Mouse (Mus musculus) hindbrain, embryonic 15.5 days (tissue): Measurements from ENCODE around the gene Tmem86a. TPM values are rescaled to one million over a fixed set of nuclear protein-coding genes. Genes with fewer than 3 reads are reported as not detected.

ENCODE experiments used
- ATAC-seq: fragments of 200-750 bp; cut with Nextera tagmentation; 2 replicates; pipeline ENCODE4 v1.8.0; 2017; ENCODE audit warnings: low read depth, moderate number of reproducible peaks, moderate TSS enrichment; ENCODE audit not compliant: low FRiP score
- H3K27ac ChIP-seq: fragments of 300-500 bp; sonication (generic); replicated peaks from 2 replicates; pipeline ENCODE4 v1.5.1; 2015; ENCODE audit warnings: mild to moderate bottlenecking, inconsistent platforms
- H3K27me3 ChIP-seq: fragments of 300-500 bp; sonication (generic); 2 replicates; pipeline ENCODE4 v1.6.1; 2015; ENCODE audit warnings: control low read depth, inconsistent platforms
- H3K36me3 ChIP-seq: fragments of 300-500 bp; sonication (generic); 2 replicates; pipeline ENCODE4 v1.6.1; 2015; ENCODE audit warnings: control low read depth, inconsistent platforms
- H3K4me1 ChIP-seq: fragments of 300-500 bp; sonication (generic); replicated peaks from 2 replicates; pipeline ENCODE4 v1.6.1; 2015; ENCODE audit warnings: control low read depth, inconsistent platforms
- H3K4me2 ChIP-seq: fragments of 300-500 bp; sonication (generic); 2 replicates; pipeline ENCODE4 v1.6.1; 2015; ENCODE audit warnings: moderate library complexity, mild to moderate bottlenecking, inconsistent platforms
- H3K4me3 ChIP-seq: fragments of 300-500 bp; sonication (generic); 2 replicates; pipeline ENCODE4 v1.5.1; 2015; ENCODE audit warnings: mild to moderate bottlenecking, inconsistent platforms
- H3K9ac ChIP-seq: fragments of 300-500 bp; sonication (generic); 2 replicates; pipeline ENCODE4 v1.6.1; 2015; ENCODE audit warnings: inconsistent platforms
- H3K9me3 ChIP-seq: fragments of 300-500 bp; sonication (generic); 2 replicates; pipeline ENCODE4 v1.6.1; 2016; ENCODE audit warnings: control low read depth, inconsistent platforms
- WGBS: fragments of 180-500 bp; shearing (Covaris S2); methylation state at CpG from one replicate; pipeline ENCODE4 v1.1.7; 2015; 5-methylcytosine and 5-hydroxymethylcytosine counted together
- microRNA-seq: library from miRNA; unstranded; fragments of <30 nt; microRNA quantifications from one replicate; pipeline ENCODE4, GENCODE M21; 2016
- polyA plus RNA-seq: library from polyadenylated mRNA; unstranded; fragments of >200 nt; fragmentation: Nextera tagmentation; extraction: Ambion mirVana; gene quantifications from 2 replicates; pipeline ENCODE4 v1.2.1, GENCODE M21; 2015

Tmem86a gene
- polyA plus RNA-seq, 1 experiment from 2014 or later = 25.9 TPM

- no peak overlapping the region for H3K4me3 ChIP-seq
- H3K4me1 ChIP-seq = no peaks in the 10 kb centered on the region
- no peak for ATAC-seq
- WGBS = 77% methylated on average over 1 of the region's 1 CpGs
- H3K27me3 ChIP-seq = no peaks in the 10 kb centered on the region
- H3K9ac ChIP-seq = no peak overlapping the region
- peaks cover 89% of the 10 kb centered on the region for H3K36me3 ChIP-seq
- no peaks in the 10 kb centered on the region for H3K9me3 ChIP-seq
- no peak overlapping the region for H3K4me2 ChIP-seq
- H3K27ac ChIP-seq = no peak overlapping the region
Observed at GRCm38 (mm10) chr7:47085075-47085474, 34.7 kb downstream of the Tmem86a start.

- 69% methylated on average over 5 of the region's 5 CpGs for WGBS
- Histone ChIP-seq H3K4me2 (no peak overlapping the region), H3K27me3 (no peaks in the 10 kb centered on the region), H3K4me3 (no peak overlapping the region), H3K9me3 (no peaks in the 10 kb centered on the region), H3K9ac (no peak overlapping the region), H3K36me3 (peaks cover 29% of the 10 kb centered on the region), H3K27ac (no peak overlapping the region), H3K4me1 (no peaks in the 10 kb centered on the region)
- no peak for ATAC-seq
Observed at GRCm38 (mm10) chr7:47093935-47094334, 43.5 kb downstream of the Tmem86a start.

GRCm38 (mm10) chr7:47094969-47095368 lies 44.6 kb downstream of the Tmem86a start:
- WGBS = 78% methylated on average over 2 of the region's 2 CpGs
- no peak overlapping the region for H3K4me2 ChIP-seq
- no peaks in the 10 kb centered on the region for H3K4me1 ChIP-seq
- ATAC-seq = no peak
- no peak overlapping the region for H3K4me3 ChIP-seq
- H3K27ac ChIP-seq = no peak overlapping the region
- peaks cover 20% of the 10 kb centered on the region for H3K36me3 ChIP-seq
- H3K9ac ChIP-seq = no peak overlapping the region
- H3K9me3 ChIP-seq = no peaks in the 10 kb centered on the region
- no peaks in the 10 kb centered on the region for H3K27me3 ChIP-seq

GRCm38 (mm10) chr7:47098044-47098443 lies 47.6 kb downstream of the Tmem86a start:
- no peaks in the 10 kb centered on the region for H3K9me3 ChIP-seq
- H3K27me3 ChIP-seq = no peaks in the 10 kb centered on the region
- H3K36me3 ChIP-seq = peaks cover 17% of the 10 kb centered on the region; the same call in 1 of the 2 replicates
- no peak overlapping the region for H3K4me2 ChIP-seq
- no peaks in the 10 kb centered on the region for H3K4me1 ChIP-seq
- no peak for ATAC-seq
- H3K9ac ChIP-seq = no peak overlapping the region
- H3K4me3 ChIP-seq = no peak overlapping the region
- H3K27ac ChIP-seq = no peak overlapping the region
- WGBS = 72% methylated on average over 7 of the region's 7 CpGs

- no peak for ATAC-seq
- 91% methylated on average over 7 of the region's 7 CpGs for WGBS
- no peak overlapping the region for H3K4me3 ChIP-seq
- no peak overlapping the region for H3K9ac ChIP-seq
- H3K27me3 ChIP-seq = no peaks in the 10 kb centered on the region
- H3K4me2 ChIP-seq = no peak overlapping the region
- no peaks in the 10 kb centered on the region for H3K4me1 ChIP-seq
- no peak overlapping the region for H3K27ac ChIP-seq
- no peaks in the 10 kb centered on the region for H3K9me3 ChIP-seq
- H3K36me3 ChIP-seq = peaks cover 12% of the 10 kb centered on the region; the same call in 1 of the 2 replicates
Observed at GRCm38 (mm10) chr7:47099306-47099705, 48.9 kb downstream of the Tmem86a start.

- Histone ChIP-seq H3K27me3 (no peaks in the 10 kb centered on the region), H3K4me2 (no peak overlapping the region), H3K4me3 (no peak overlapping the region), H3K9ac (no peak overlapping the region), H3K4me1 (no peaks in the 10 kb centered on the region), H3K9me3 (no peaks in the 10 kb centered on the region), H3K27ac (no peak overlapping the region), H3K36me3 (peaks cover 12% of the 10 kb centered on the region)
- 70% methylated on average over 6 of the region's 6 CpGs for WGBS
- ATAC-seq = no peak
Observed at GRCm38 (mm10) chr7:47100615-47101014, 50.2 kb downstream of the Tmem86a start.

- no peak overlapping the region for H3K27ac ChIP-seq
- ATAC-seq = no peak
- peaks cover 18% of the 10 kb centered on the region for H3K36me3 ChIP-seq
- no peaks in the 10 kb centered on the region for H3K9me3 ChIP-seq
- no peak overlapping the region for H3K4me2 ChIP-seq
- 86% methylated on average over 2 of the region's 2 CpGs for WGBS
- no peak overlapping the region for H3K4me3 ChIP-seq
- no peak overlapping the region for H3K9ac ChIP-seq
- H3K27me3 ChIP-seq = no peaks in the 10 kb centered on the region
- no peaks in the 10 kb centered on the region for H3K4me1 ChIP-seq
Observed at GRCm38 (mm10) chr7:47102970-47103369, 52.6 kb downstream of the Tmem86a start.

GRCm38 (mm10) chr7:47103671-47104414 lies 53.4 kb downstream of the Tmem86a start:
- no peak overlapping the region for H3K4me2 ChIP-seq
- no peak overlapping the region for H3K4me3 ChIP-seq
- H3K4me1 ChIP-seq = no peaks in the 10 kb centered on the region
- WGBS = 86% methylated on average over 1 of the region's 1 CpGs
- no peaks in the 10 kb centered on the region for H3K9me3 ChIP-seq
- no peaks in the 10 kb centered on the region for H3K27me3 ChIP-seq
- H3K36me3 ChIP-seq = peaks cover 25% of the 10 kb centered on the region
- no peak overlapping the region for H3K27ac ChIP-seq
- no peak overlapping the region for H3K9ac ChIP-seq
- ATAC-seq = no peak

Small RNAs within 50 kb of the gene (microRNA-seq; reads per million reads assigned to microRNA genes)
- 1.7 reads per million for gene Mir7056

Other genes starting within 250 kb of the Tmem86a start
- 696 and 729 TPM in 2 replicates for gene Ldha, start 209.1 kb upstream of the Tmem86a start, polyA plus RNA-seq
- gene Ldhc, start 189.4 kb upstream of the Tmem86a start, polyA plus RNA-seq = 0.30 and 0.34 TPM in 2 replicates
- gene Tsg101, start 130.6 kb upstream of the Tmem86a start, polyA plus RNA-seq = 326 and 342 TPM in 2 replicates
- gene Uevld, start 92.1 kb upstream of the Tmem86a start, polyA plus RNA-seq = 4.5 and 5.6 TPM in 2 replicates
- gene Gm9999, start 67.0 kb upstream of the Tmem86a start, polyA plus RNA-seq = not detected in 2 replicates
- gene Spty2d1, start 42.2 kb upstream of the Tmem86a start, polyA plus RNA-seq = 8.3 and 8.4 TPM in 2 replicates
- 152 and 190 TPM in 2 replicates for gene Ptpn5, start 83.1 kb downstream of the Tmem86a start, polyA plus RNA-seq
- not detected in 2 replicates for gene Mrgpra6, start 154.3 kb downstream of the Tmem86a start, polyA plus RNA-seq
- not detected in 2 replicates for gene Mrgpra9, start 202.2 kb downstream of the Tmem86a start, polyA plus RNA-seq